Mouse (Mus musculus) liver, adult 2 months (tissue): ENCODE measurements around the gene Ttll5.

ENCODE experiments used
- CTCF ChIP-seq: fragments of 200-500 bp; IDR thresholded peaks from 2 replicates; pipeline ENCODE4 v1.5.1; 2011; ENCODE audit warnings: low read depth, low read length, control low read depth
- POLR2A ChIP-seq: fragments of 200-500 bp; IDR thresholded peaks from 2 replicates; pipeline ENCODE4 v1.6.1; 2011; ENCODE audit warnings: low read length, control low read depth; ENCODE audit not compliant: insufficient read depth; ENCODE audit errors: extremely low read depth

- TF ChIP-seq POLR2A (no peak), CTCF (no peak)
These were observed 168.4 kb downstream of the Ttll5 start for GRCm38 (mm10) chr12:85992838-85993234.
